Mouse (Mus musculus) cerebellum, postnatal 14 days (tissue): ENCODE measurements around the gene Ppif.

ENCODE experiments used
- DNase-seq, 2 experiments: peaks; one replicate each; pipeline ENCODE4 v3.0.0; 2021; ENCODE audit warnings: mixed read lengths in 2 of 2

Gene Ppif

GRCm38 (mm10) chr14:25693888-25694568 is at the start of gene Ppif:
Ppif (plus strand) TSS chr14:25694154.
- peak; percentile 98 to 99 for DNase-seq

- no peak for DNase-seq
Observed at GRCm38 (mm10) chr14:25645717-25646116, 48.2 kb upstream of the Ppif start.

DNA sequence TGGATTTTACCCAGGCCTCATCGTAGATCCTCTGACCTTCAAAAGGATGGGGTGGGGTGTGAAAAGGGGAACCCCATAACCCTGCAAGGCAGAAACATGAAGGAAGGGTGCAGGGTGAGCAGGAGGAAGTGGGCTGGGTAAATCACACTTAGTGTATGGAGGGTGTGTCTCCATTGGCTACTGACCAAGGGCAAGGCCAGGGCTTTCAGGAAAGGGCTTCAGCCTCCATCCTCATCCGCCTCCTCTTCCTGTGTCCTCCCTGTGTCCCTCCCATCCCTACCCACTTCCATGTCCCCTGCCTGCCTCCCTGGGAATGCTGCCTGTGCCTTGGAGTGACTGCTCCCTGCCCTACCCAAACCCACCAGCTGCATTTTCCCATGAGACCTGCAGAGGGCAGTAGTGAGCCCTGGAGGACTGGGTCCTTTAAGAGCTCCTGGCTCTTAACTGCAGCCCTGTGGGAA is 47.8 kb upstream of the Ppif start:
- DNase-seq, result peak; percentile 76 to 83

GRCm38 (mm10) chr14:25651131-25651530 is 42.8 kb upstream of the Ppif start:
- DNase-seq, result no peak

GRCm38 (mm10) chr14:25651905-25652304 is 42.0 kb upstream of the Ppif start:
- DNase-seq, result no peak

GRCm38 (mm10) chr14:25654401-25655197 is 39.4 kb upstream of the Ppif start:
- DNase-seq, result no peak

GRCm38 (mm10) chr14:25660661-25661060 is 33.3 kb upstream of the Ppif start:
- DNase-seq, result peak; percentile 67 to 70

DNA sequence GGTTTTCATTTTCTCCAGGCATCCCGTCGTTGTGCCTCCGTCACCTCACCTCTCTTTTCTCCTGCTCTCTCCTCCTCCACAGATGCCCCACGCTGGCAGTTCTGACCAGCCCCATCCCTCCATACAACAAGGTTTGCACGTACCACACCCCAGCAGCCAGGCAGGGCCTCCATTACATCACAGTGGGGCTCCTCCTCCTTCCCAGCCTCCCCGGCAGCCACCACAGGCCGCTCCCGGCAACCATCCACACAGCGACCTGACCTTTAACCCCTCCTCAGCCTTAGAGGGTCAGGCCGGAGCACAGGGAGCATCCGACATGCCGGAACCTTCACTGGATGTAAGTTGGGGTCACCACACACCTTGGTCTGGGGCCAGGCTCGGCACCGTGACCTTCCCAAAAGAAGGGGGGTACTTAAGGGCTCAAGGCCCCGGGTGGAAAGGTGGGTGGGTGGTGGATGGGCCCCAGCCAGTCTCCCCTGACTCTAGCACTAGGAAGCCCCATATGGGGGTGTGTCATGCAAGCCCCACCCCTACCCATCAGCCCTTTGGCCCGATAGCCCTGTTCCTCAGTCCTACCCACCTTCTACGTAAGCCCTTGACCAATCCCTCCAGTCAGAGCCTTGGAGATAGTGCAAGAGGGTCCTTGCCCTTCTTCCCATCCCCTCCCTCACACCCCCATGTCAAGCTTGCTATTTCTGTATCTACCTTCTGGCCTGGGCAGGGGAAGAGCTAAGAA is 32.6 kb upstream of the Ppif start:
- no peak for DNase-seq

- DNase-seq, result no peak
Observed at GRCm38 (mm10) chr14:25663649-25664309, 30.2 kb upstream of the Ppif start.

DNA sequence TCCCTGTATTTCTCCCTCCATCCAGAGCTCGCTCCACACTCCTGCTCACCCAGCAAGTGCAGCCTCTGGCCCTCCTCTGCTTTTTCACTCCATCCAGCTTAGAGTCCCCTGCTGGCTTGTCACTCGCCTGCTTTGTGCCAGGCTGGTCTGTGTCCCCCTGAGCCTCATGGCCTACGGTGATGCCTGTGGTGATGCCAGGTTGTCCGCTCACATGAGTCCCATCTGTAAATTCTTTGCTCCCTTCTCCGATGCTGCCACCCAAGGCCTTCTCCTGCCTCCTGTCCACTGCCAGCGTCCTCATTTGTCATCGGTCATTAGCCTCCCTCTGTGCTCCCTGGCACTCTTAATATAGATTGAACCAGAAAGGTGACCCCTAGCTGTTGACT is 29.7 kb upstream of the Ppif start:
- DNase-seq, result peak in 1 of 2 experiments; percentile 31

DNA sequence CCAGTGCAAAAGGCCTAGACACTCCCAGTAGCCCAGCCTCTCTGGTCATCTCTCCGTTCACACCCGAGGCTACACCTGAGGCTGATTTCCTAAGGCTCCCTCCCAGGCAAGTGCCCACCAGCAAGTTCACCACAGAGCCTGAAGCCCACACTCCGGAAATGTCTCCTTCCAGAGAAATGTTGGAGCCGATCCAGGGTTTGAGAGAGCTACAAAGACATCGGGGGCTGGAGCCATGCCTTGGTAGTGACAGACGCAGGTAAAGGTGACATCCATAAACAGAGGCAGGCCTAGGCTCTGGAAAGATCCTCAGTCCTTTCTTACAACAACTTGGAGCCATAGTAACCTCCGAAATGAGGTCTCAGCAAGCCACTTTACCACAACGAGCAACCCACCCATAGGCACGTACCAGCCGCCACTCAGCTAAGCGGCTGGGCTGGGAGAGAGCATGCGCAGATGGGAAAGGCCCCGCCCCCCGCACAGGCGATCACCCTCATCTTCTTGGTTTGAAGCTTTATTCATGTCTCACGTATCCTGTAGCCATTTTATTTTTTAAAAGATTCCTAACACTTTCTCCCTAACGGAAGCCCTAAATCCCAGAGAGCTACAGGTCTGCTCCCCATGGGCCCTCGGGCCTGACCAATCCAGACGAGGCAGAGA is 28.5 kb upstream of the Ppif start:
- DNase-seq, result peak; percentile 38 to 51

GRCm38 (mm10) chr14:25666668-25667376 is 27.1 kb upstream of the Ppif start:
- DNase-seq, result no peak

GRCm38 (mm10) chr14:25667587-25667986 is 26.4 kb upstream of the Ppif start:
- DNase-seq, result no peak

GRCm38 (mm10) chr14:25679625-25680024 is 14.3 kb upstream of the Ppif start:
- no peak for DNase-seq

- DNase-seq, result no peak
Observed at GRCm38 (mm10) chr14:25682020-25682419, 11.9 kb upstream of the Ppif start.

DNA sequence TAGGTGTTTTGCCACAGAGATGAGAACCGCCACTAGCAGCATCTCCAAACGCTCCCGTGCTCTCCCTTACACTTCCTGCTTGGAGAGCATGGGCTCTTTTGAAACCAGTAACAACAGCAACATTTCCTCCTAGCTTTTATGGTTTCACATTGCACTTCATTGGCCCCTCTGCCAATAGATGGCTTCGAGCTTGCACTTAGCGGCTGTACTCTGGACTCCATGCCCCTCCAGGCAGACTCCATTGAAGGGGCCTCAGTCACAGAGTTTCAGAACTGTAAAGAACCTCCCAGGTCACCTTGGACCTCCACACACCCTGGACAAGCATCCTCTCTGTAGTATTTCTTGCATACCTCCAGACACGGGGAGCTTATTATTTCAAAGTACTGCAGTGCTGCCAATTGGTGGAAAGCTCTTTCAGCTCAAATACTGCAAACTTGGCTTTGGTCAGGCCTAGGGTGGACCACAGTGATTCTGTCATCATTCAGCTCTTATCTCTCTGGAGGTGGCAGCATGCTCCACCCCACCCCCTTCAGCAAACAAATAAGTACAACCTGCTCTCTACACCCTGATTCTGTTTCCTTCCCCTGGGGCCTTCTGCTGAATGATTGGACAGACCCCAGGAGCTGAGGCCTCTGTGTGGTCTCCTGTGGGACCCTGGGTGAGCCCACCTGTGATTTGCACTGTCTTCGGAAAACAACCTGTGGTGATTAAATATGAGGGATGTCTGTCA is 7.6 kb upstream of the Ppif start:
- DNase-seq, result no peak

- no peak for DNase-seq
Observed at GRCm38 (mm10) chr14:25686983-25687901, 6.7 kb upstream of the Ppif start.

DNA sequence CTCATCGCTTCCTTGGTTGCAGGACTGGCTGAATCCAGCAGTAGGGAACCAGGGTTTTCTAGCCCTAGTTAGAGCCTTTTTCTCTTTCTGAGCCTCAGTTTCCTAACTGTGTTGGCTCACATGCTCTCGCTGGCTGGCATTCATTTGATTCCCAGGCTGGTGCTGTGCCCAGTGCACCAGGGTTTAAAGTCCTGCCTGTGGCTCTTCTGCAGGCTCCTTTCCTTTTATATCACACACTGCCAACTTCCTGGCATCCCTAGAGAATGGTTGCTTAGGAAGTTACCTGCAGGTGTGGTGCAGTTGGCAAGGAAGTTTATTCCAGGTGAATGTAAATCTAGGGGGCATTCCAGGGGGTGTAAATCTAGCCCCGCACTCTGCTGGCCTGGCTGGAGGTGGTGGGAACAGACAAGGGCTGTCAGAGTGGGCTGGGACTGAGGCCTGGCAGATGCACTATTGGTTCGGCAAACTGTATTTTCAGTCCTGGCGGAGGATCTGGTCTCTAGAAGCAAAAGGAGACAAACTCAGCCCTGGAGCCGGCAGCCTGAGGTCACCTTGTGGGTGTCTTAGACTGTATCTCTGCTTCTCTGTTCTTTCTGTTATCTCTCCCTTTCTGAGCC is 575 bp upstream of the Ppif start:
- no peak for DNase-seq

DNA sequence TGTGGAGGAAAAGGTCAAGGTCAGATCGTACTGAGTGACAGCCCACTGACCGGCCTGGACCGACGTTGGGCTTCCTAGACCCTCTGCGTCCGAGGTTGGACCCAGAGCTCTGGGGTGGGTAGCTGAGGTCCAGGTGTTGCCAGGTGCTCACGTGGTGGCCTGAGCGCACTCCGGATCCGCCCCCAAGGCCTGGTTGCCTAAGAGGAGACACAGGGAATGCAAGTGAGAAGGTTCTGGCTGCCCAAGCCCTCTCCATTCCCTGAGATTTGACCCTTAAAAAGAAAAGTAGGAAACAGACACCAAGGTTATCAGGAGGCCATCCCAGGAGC is 579 bp downstream of the Ppif start:
- DNase-seq, result peak in 1 of 2 experiments; percentile 39

- DNase-seq, result no peak
Observed at GRCm38 (mm10) chr14:25695059-25695458, 1.1 kb downstream of the Ppif start.
